Mouse (Mus musculus): ENCODE measurements at regions not wholly inside any gene's neighbourhood (a gene's known extent, or its start where the extent isn't known, plus 50 kb on each side); places are given as distances from the start of the nearest gene placed in this dataset.

- TF ChIP-seq TAL1 (conservative IDR thresholded peaks at IDR 0.05; ENCODE audit: low read depth, low read length), result no peak
- no peak for TF ChIP-seq CTCF (IDR thresholded peaks at IDR 0.05; ENCODE audit: low read depth, low read length)
- TF ChIP-seq GATA2 (IDR thresholded peaks at IDR 0.05; ENCODE audit: borderline replicate concordance, low read depth, low read length), result no peak
Measured at GRCm38 (mm10) chr9:41570262-41570661, 408.8 kb upstream of the Ubash3b start.

All from G1E (cell line).